Mouse (Mus musculus) midbrain, embryonic 10.5 days (tissue): ENCODE data around the gene Isoc2a. TPM values are rescaled to one million over a fixed set of nuclear protein-coding genes. Genes with fewer than 3 reads are reported as not detected.

ENCODE experiments used
- DNase-seq: peaks from one replicate; pipeline ENCODE4 v3.0.0-alpha.2; 2017; ENCODE audit warnings: low spot score
- H3K27ac ChIP-seq: fragments of 300-500 bp; sonication (generic); replicated peaks from 2 replicates; pipeline ENCODE4 v1.5.1; 2016; ENCODE audit warnings: mild to moderate bottlenecking
- H3K27me3 ChIP-seq: fragments of 300-500 bp; sonication (generic); 2 replicates; pipeline ENCODE4 v1.6.1; 2016; ENCODE audit warnings: low read depth, mild to moderate bottlenecking; ENCODE audit not compliant: poor library complexity, severe bottlenecking
- H3K36me3 ChIP-seq: fragments of 300-500 bp; sonication (generic); 2 replicates; pipeline ENCODE4 v1.6.1; 2016; ENCODE audit warnings: mild to moderate bottlenecking, moderate library complexity
- H3K4me1 ChIP-seq: fragments of 300-500 bp; sonication (generic); 2 replicates; pipeline ENCODE4 v1.6.1; 2016
- H3K4me3 ChIP-seq: fragments of 300-500 bp; sonication (generic); 2 replicates; pipeline ENCODE4 v1.5.1; 2016; ENCODE audit warnings: mild to moderate bottlenecking, moderate library complexity
- H3K9me3 ChIP-seq: fragments of 300-500 bp; sonication (generic); replicated peaks from 2 replicates; pipeline ENCODE4 v1.6.1; 2016; ENCODE audit warnings: mild to moderate bottlenecking
- whole genome bisulfite sequencing: fragments of 180-500 bp; shearing (Covaris S2); methylation state at CpG from one replicate; pipeline ENCODE4 v1.1.7; 2016; 5-methylcytosine and 5-hydroxymethylcytosine counted together
- polyA plus RNA-seq: library from polyadenylated mRNA; unstranded; fragments of >200 nt; fragmentation: Nextera tagmentation; extraction: Ambion mirVana; gene quantifications from 2 replicates; pipeline ENCODE4 v1.2.1, GENCODE M21; 2016

Isoc2a gene
- 0.64 and 0.70 TPM in 2 replicates for polyA plus RNA-seq

- Histone ChIP-seq H3K36me3 (no peaks in the 10 kb centered on the region), H3K27ac (peak within 1 kb of the TSS; percentile 80), H3K4me1 (peaks cover 19% of the 10 kb centered on the region), H3K9me3 (no peaks in the 10 kb centered on the region; the same call in 1 of the 2 replicates), H3K4me3 (peak within 1 kb of the TSS; percentile 64), H3K27me3 (no peaks in the 10 kb centered on the region)
- WGBS, result under 1% methylated on average over 22 of the region's 22 CpGs
- DNase-seq, result peak; percentile 94
These were observed at the start of gene Isoc2a for GRCm38 (mm10) chr7:4876753-4877221. Gene Isoc2a, plus strand, starts transcription at chr7:4877153.

GRCm38 (mm10) chr7:4830476-4830875 lies 46.5 kb upstream of the Isoc2a start:
- no peak overlapping the region for H3K4me3 ChIP-seq
- no peak for DNase-seq
- no peak overlapping the region for H3K27ac ChIP-seq
- WGBS, result 7% methylated on average over 12 of the region's 12 CpGs
- peaks cover 8% of the 10 kb centered on the region; the same call in 1 of the 2 replicates for H3K4me1 ChIP-seq
- H3K9me3 ChIP-seq, result no peaks in the 10 kb centered on the region
- no peaks in the 10 kb centered on the region for H3K36me3 ChIP-seq
- peaks cover 46% of the 10 kb centered on the region for H3K27me3 ChIP-seq

GRCm38 (mm10) chr7:4835631-4836327 lies 41.2 kb upstream of the Isoc2a start:
- H3K27ac ChIP-seq, result peak overlapping the region; percentile 83
- H3K36me3 ChIP-seq, result no peaks in the 10 kb centered on the region
- DNase-seq, result peak; percentile 23
- H3K4me3 ChIP-seq, result peak overlapping the region; percentile 71
- H3K4me1 ChIP-seq, result peaks cover 19% of the 10 kb centered on the region
- peaks cover 84% of the 10 kb centered on the region for H3K27me3 ChIP-seq
- H3K9me3 ChIP-seq, result 0 out of 2 replicates have a peak, but pooled peaks cover 2% of the 10 kb centered on the region
- 6% methylated on average over 32 of the region's 34 CpGs for WGBS

GRCm38 (mm10) chr7:4836351-4836792 lies 40.6 kb upstream of the Isoc2a start:
- Histone ChIP-seq H3K4me3 (peak overlapping the region; percentile 71), H3K4me1 (peaks cover 18% of the 10 kb centered on the region), H3K36me3 (no peaks in the 10 kb centered on the region), H3K9me3 (0 out of 2 replicates have a peak, but pooled peaks cover 2% of the 10 kb centered on the region), H3K27me3 (peaks cover 84% of the 10 kb centered on the region), H3K27ac (peak overlapping the region; percentile 83)
- under 1% methylated on average over 51 of the region's 51 CpGs for WGBS
- DNase-seq, result peak; percentile 79

GRCm38 (mm10) chr7:4837639-4838038 lies 39.3 kb upstream of the Isoc2a start:
- H3K27me3 ChIP-seq, result peaks cover 88% of the 10 kb centered on the region
- H3K36me3 ChIP-seq, result no peaks in the 10 kb centered on the region
- WGBS, result 33% methylated on average over 1 of the region's 1 CpGs
- no peak overlapping the region for H3K27ac ChIP-seq
- H3K9me3 ChIP-seq, result 0 out of 2 replicates have a peak, but pooled peaks cover 2% of the 10 kb centered on the region
- H3K4me3 ChIP-seq, result no peak overlapping the region
- peaks cover 26% of the 10 kb centered on the region for H3K4me1 ChIP-seq
- no peak for DNase-seq

- H3K4me3 ChIP-seq, result peak overlapping the region; percentile 65; the same call in 1 of the 2 replicates
- peaks cover 96% of the 10 kb centered on the region for H3K27me3 ChIP-seq
- peaks cover 38% of the 10 kb centered on the region for H3K4me1 ChIP-seq
- 52% methylated on average over 5 of the region's 5 CpGs for WGBS
- no peaks in the 10 kb centered on the region for H3K36me3 ChIP-seq
- H3K9me3 ChIP-seq, result 0 out of 2 replicates have a peak, but pooled peaks cover 5% of the 10 kb centered on the region
- H3K27ac ChIP-seq, result no peak overlapping the region
- no peak for DNase-seq
These were observed 34.9 kb upstream of the Isoc2a start for GRCm38 (mm10) chr7:4842077-4842476.

- H3K27ac ChIP-seq, result no peak overlapping the region
- H3K4me3 ChIP-seq, result peak overlapping the region; percentile 65
- 1% methylated on average over 16 of the region's 16 CpGs for WGBS
- H3K36me3 ChIP-seq, result no peaks in the 10 kb centered on the region
- peaks cover 37% of the 10 kb centered on the region for H3K4me1 ChIP-seq
- peak; percentile 59 for DNase-seq
- H3K27me3 ChIP-seq, result peaks cover 92% of the 10 kb centered on the region
- H3K9me3 ChIP-seq, result 0 out of 2 replicates have a peak, but pooled peaks cover 6% of the 10 kb centered on the region
These were observed 34.3 kb upstream of the Isoc2a start for GRCm38 (mm10) chr7:4842634-4843131.

- Histone ChIP-seq H3K9me3 (0 out of 2 replicates have a peak, but pooled peaks cover 6% of the 10 kb centered on the region), H3K27ac (peak overlapping the region; percentile 67), H3K36me3 (no peaks in the 10 kb centered on the region), H3K4me1 (peaks cover 33% of the 10 kb centered on the region), H3K27me3 (peaks cover 82% of the 10 kb centered on the region), H3K4me3 (peak overlapping the region; percentile 65)
- peak; percentile 79 for DNase-seq
- under 1% methylated on average over 34 of the region's 34 CpGs for WGBS
These were observed 33.2 kb upstream of the Isoc2a start for GRCm38 (mm10) chr7:4843604-4844244.

GRCm38 (mm10) chr7:4844245-4844916 lies 32.6 kb upstream of the Isoc2a start, which contains the start of gene Shisa7:
Gene Shisa7, minus strand, starts transcription at chr7:4844696.
- Histone ChIP-seq H3K9me3 (0 out of 2 replicates have a peak, but pooled peaks cover 6% of the 10 kb centered on the region), H3K27me3 (peaks cover 77% of the 10 kb centered on the region), H3K4me3 (peak within 1 kb of the TSS; percentile 65), H3K4me1 (peaks cover 33% of the 10 kb centered on the region), H3K27ac (peak within 1 kb of the TSS; percentile 67), H3K36me3 (no peaks in the 10 kb centered on the region)
- DNase-seq, result no peak
- 1% methylated on average over 41 of the region's 41 CpGs for WGBS

- DNase-seq, result peak; percentile 88
- under 1% methylated on average over 13 of the region's 13 CpGs for WGBS
- H3K4me3 ChIP-seq, result peak overlapping the region; percentile 65
- H3K9me3 ChIP-seq, result 0 out of 2 replicates have a peak, but pooled peaks cover 6% of the 10 kb centered on the region
- H3K4me1 ChIP-seq, result peaks cover 33% of the 10 kb centered on the region
- H3K36me3 ChIP-seq, result no peaks in the 10 kb centered on the region
- H3K27me3 ChIP-seq, result peaks cover 72% of the 10 kb centered on the region
- peak overlapping the region; percentile 67 for H3K27ac ChIP-seq
These were observed 32.0 kb upstream of the Isoc2a start for GRCm38 (mm10) chr7:4844917-4845309.

GRCm38 (mm10) chr7:4849372-4849771 lies 27.6 kb upstream of the Isoc2a start:
- no peaks in the 10 kb centered on the region for H3K36me3 ChIP-seq
- H3K4me3 ChIP-seq, result no peak overlapping the region
- peaks cover 29% of the 10 kb centered on the region for H3K27me3 ChIP-seq
- peaks cover 8% of the 10 kb centered on the region for H3K4me1 ChIP-seq
- H3K27ac ChIP-seq, result no peak overlapping the region
- 64% methylated on average over 9 of the region's 9 CpGs for WGBS
- DNase-seq, result no peak
- 0 out of 2 replicates have a peak, but pooled peaks cover 6% of the 10 kb centered on the region for H3K9me3 ChIP-seq
